Mouse (Mus musculus) liver, adult (tissue): Measurements from ENCODE around the gene Prmt7.

Source experiments
- GATA4 ChIP-seq: IDR thresholded peaks from 2 replicates; pipeline ENCODE4 v1.6.1; 2014; ENCODE audit warnings: mild to moderate bottlenecking, low read length; ENCODE audit not compliant: insufficient replicate concordance

The Prmt7 gene

GRCm38 (mm10) chr8:106194062-106194461, 16.7 kb upstream of the Prmt7 start:
- no peak for TF ChIP-seq GATA4

GRCm38 (mm10) chr8:106198741-106199140, 12.0 kb upstream of the Prmt7 start:
- no peak for TF ChIP-seq GATA4

GRCm38 (mm10) chr8:106210035-106210731, 553 bp upstream of the Prmt7 start:
- TF ChIP-seq GATA4: no peak

GRCm38 (mm10) chr8:106211421-106211820, 685 bp downstream of the Prmt7 start:
- no peak for TF ChIP-seq GATA4

- no peak for TF ChIP-seq GATA4
These were observed 3.2 kb downstream of the Prmt7 start for GRCm38 (mm10) chr8:106213959-106214358.

GRCm38 (mm10) chr8:106219620-106220019, 8.9 kb downstream of the Prmt7 start:
- no peak for TF ChIP-seq GATA4

- no peak for TF ChIP-seq GATA4
These were observed 15.9 kb downstream of the Prmt7 start for GRCm38 (mm10) chr8:106226589-106226988.

- TF ChIP-seq GATA4: no peak
These were observed 20.8 kb downstream of the Prmt7 start for GRCm38 (mm10) chr8:106231536-106231935.

- TF ChIP-seq GATA4: no peak
These were observed 22.0 kb downstream of the Prmt7 start for GRCm38 (mm10) chr8:106232751-106233150.

GRCm38 (mm10) chr8:106234567-106235261, 24.0 kb downstream of the Prmt7 start:
- no peak for TF ChIP-seq GATA4

GRCm38 (mm10) chr8:106237106-106237505, 26.4 kb downstream of the Prmt7 start:
- no peak for TF ChIP-seq GATA4

GRCm38 (mm10) chr8:106250186-106250585, 39.5 kb downstream of the Prmt7 start:
- TF ChIP-seq GATA4: no peak

GRCm38 (mm10) chr8:106258169-106258568, 47.4 kb downstream of the Prmt7 start:
- no peak for TF ChIP-seq GATA4

GRCm38 (mm10) chr8:106259579-106260255, 49.0 kb downstream of the Prmt7 start:
- TF ChIP-seq GATA4: no peak

GRCm38 (mm10) chr8:106260894-106261293, 50.2 kb downstream of the Prmt7 start:
- TF ChIP-seq GATA4: no peak

GRCm38 (mm10) chr8:106262343-106262742, 51.6 kb downstream of the Prmt7 start:
- TF ChIP-seq GATA4: no peak
